Mouse (Mus musculus): ENCODE data around the gene Efcab11. TPM values are rescaled to one million over a fixed set of nuclear protein-coding genes. Genes with fewer than 3 reads are reported as not detected.

Efcab11 gene
- total and polyA plus RNA-seq, 3 experiments, result 7.9 to 12.2 (median 8.0) TPM

- Histone ChIP-seq H3K4me3 (replicated peaks in 1 of 3; ENCODE audit: low read depth in 2 of 3, low read length in 2 of 3, poor library complexity in 1 of 3) (no peak overlapping the region), H3K9ac (ENCODE audit: insufficient read depth, low read depth) (no peak overlapping the region), H3K27ac (ENCODE audit: insufficient read depth, low read depth) (no peak overlapping the region), H3K4me2 (ENCODE audit: insufficient read depth, low read depth, poor library complexity, severe bottlenecking) (no peak overlapping the region), H3K36me3 (replicated peaks in 1 of 2; ENCODE audit: control insufficient read depth in 1 of 2, insufficient read depth in 1 of 2, low read length in 1 of 2) (peaks cover 10 to 82% of the 10 kb centered on the region in 2 experiments), H3K27me3 (replicated peaks) (no peaks in the 10 kb centered on the region), H3K9me3 (replicated peaks; ENCODE audit: low read length) (no peaks in the 10 kb centered on the region), H3K79me2 (replicated peaks; ENCODE audit: control insufficient read depth, extremely low read depth, insufficient read depth, poor library complexity, severe bottlenecking) (no peaks in the 10 kb centered on the region), H3K4me1 (ENCODE audit: control insufficient read depth in 1 of 2, insufficient read depth in 2 of 2) (no peaks in the 10 kb centered on the region)
- in situ Hi-C loops (cut with MboI; ENCODE audit: low pct_ligation_motif_present, low pct_unique_long_range_greater_than_20kb, low sequenced_read_pairs), result no loop called here
- dilution Hi-C loops (cut with MboI; ENCODE audit: extremely low pct_ligation_motif_present, extremely low pct_unique_long_range_greater_than_20kb, low sequenced_read_pairs), result no loop called here
- TF ChIP-seq SIN3A (IDR thresholded peaks at IDR 0.05; ENCODE audit: low read length) (no peak), JUND (conservative IDR thresholded peaks at IDR 0.05; ENCODE audit: low read depth, low read length) (peak; percentile 57; the same call in 1 of the 2 replicates)
- DNase-seq (ENCODE audit: extremely low read depth), result no peak
Observed at GRCm38 (mm10) chr12:99929160-99929559, 44.9 kb upstream of the Efcab11 start.

DNA sequence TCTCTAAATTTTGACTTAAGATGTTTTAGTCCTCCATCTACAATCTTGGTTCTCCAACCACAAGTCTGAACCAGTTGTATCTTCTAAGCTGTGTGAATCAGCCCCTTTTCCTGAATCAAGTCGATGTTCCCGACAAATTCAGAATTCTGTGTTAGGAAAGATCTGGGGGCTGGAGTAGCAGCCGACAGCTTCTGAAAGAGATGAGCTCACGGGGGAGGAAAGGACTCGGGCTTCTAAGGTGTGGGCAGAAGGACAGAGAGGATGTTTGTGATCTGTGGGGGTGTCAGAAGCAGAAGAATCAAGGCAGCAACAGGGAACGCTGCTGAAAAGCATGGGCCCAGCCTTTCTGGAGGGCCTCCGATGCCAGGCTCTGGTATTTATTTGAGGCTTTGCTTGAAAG lies 44.1 kb upstream of the Efcab11 start:
- H3K4me2 ChIP-seq (ENCODE audit: insufficient read depth, low read depth, poor library complexity, severe bottlenecking), result no peak overlapping the region
- H3K9ac ChIP-seq (ENCODE audit: insufficient read depth, low read depth), result no peak overlapping the region
- no peaks in the 10 kb centered on the region for H3K79me2 ChIP-seq (replicated peaks; ENCODE audit: control insufficient read depth, extremely low read depth, insufficient read depth, poor library complexity, severe bottlenecking)
- no peaks in the 10 kb centered on the region for H3K4me1 ChIP-seq (ENCODE audit: control insufficient read depth in 1 of 2, insufficient read depth in 2 of 2)
- H3K36me3 ChIP-seq (replicated peaks in 1 of 2; ENCODE audit: control insufficient read depth in 1 of 2, insufficient read depth in 1 of 2, low read length in 1 of 2), result peaks cover 10 to 85% of the 10 kb centered on the region in 2 experiments
- no peak overlapping the region for H3K4me3 ChIP-seq (replicated peaks in 1 of 3; ENCODE audit: low read depth in 2 of 3, low read length in 2 of 3, poor library complexity in 1 of 3)
- no peak for DNase-seq (ENCODE audit: extremely low read depth)
- no peaks in the 10 kb centered on the region for H3K27me3 ChIP-seq (replicated peaks)
- H3K9me3 ChIP-seq (replicated peaks; ENCODE audit: low read length), result no peaks in the 10 kb centered on the region
- in situ Hi-C loops (cut with MboI; ENCODE audit: low pct_ligation_motif_present, low pct_unique_long_range_greater_than_20kb, low sequenced_read_pairs) (no loop called here), dilution Hi-C loops (cut with MboI; ENCODE audit: extremely low pct_ligation_motif_present, extremely low pct_unique_long_range_greater_than_20kb, low sequenced_read_pairs) (no loop called here)
- no peak overlapping the region for H3K27ac ChIP-seq (ENCODE audit: insufficient read depth, low read depth)
- TF ChIP-seq KAT2A (IDR thresholded peaks at IDR 0.05; ENCODE audit: insufficient replicate concordance, low read length) (no peak), TBP (conservative IDR thresholded peaks at IDR 0.05; ENCODE audit: low read depth, low read length) (no peak), CHD2 (IDR thresholded peaks at IDR 0.05; ENCODE audit: low read length) (no peak), POLR2AphosphoS2 (IDR thresholded peaks at IDR 0.05; ENCODE audit: low read depth, low read length) (no peak), MEF2A (IDR thresholded peaks at IDR 0.05; ENCODE audit: borderline replicate concordance, low read depth, low read length) (no peak), MAZ (IDR thresholded peaks at IDR 0.05; ENCODE audit: low read depth, low read length) (no peak), NELFE (IDR thresholded peaks at IDR 0.05; ENCODE audit: low read depth, low read length) (no peak), ELF1 (IDR thresholded peaks at IDR 0.05; ENCODE audit: low read depth, low read length) (no peak), CHD1 (IDR thresholded peaks at IDR 0.05; ENCODE audit: low read depth, low read length) (no peak), GABPA (IDR thresholded peaks at IDR 0.05; ENCODE audit: insufficient replicate concordance, low read depth, low read length) (no peak), MAX (IDR thresholded peaks at IDR 0.05; ENCODE audit: low read length) (no peak), USF2 (conservative IDR thresholded peaks at IDR 0.05; ENCODE audit: low read depth, low read length) (no peak), UBTF (IDR thresholded peaks at IDR 0.05; ENCODE audit: low read depth, low read length) (no peak), ZMIZ1 (IDR thresholded peaks at IDR 0.05; ENCODE audit: low read depth, low read length) (no peak), SIN3A (IDR thresholded peaks at IDR 0.05; ENCODE audit: low read length) (no peak), USF1 (IDR thresholded peaks at IDR 0.05; ENCODE audit: low read depth, low read length) (no peak), TCF12 (IDR thresholded peaks at IDR 0.05; ENCODE audit: low read depth, low read length) (no peak), MYC (IDR thresholded peaks at IDR 0.05; ENCODE audit: low read depth, low read length) (no peak), E2F4 (IDR thresholded peaks at IDR 0.05; ENCODE audit: insufficient replicate concordance, low read depth, low read length) (no peak), JUN (IDR thresholded peaks at IDR 0.05; ENCODE audit: insufficient read depth, low read depth, low read length) (no peak)
